Mouse (Mus musculus): ENCODE results near the gene Ltk.
"Not testable (repeated sequence)": the region's sequence is repeated elsewhere in the genome, so short reads cannot be mapped to it uniquely, and the experiment has no call there.

Ltk gene

GRCm38 (mm10) chr2:119758844-119759835 lies 1.1 kb downstream of the Ltk start:
- CTCF ChIA-PET: no interaction called here

- CTCF ChIA-PET: no interaction called here
Measured at GRCm38 (mm10) chr2:119758101-119758843, 2.0 kb downstream of the Ltk start.

GRCm38 (mm10) chr2:119757601-119758100 lies 2.6 kb downstream of the Ltk start:
- CTCF ChIA-PET: no interaction called here

GRCm38 (mm10) chr2:119749260-119749659 lies 11.0 kb downstream of the Ltk start:
- CTCF ChIA-PET: no interaction called here

DNA sequence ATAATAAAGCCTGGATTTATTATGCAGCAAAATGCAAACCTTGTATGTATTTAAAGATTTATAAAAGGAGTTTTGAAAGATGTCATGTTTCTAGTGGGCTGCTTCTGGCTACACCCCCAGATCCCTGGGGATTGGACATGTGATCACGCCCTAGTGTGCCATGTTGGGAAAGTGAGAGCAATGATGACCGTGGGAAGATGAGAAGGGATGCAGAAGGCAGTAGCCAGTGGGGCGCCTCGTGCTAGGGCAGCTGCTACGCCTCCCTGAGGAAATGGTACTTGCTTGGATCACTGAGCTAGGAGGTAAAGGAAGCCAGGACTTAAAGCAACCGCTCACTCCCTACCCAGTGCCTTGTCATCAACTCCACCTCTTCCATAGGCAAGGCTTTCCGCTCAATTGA lies 12.7 kb downstream of the Ltk start:
- CTCF ChIA-PET: no interaction called here

DNA sequence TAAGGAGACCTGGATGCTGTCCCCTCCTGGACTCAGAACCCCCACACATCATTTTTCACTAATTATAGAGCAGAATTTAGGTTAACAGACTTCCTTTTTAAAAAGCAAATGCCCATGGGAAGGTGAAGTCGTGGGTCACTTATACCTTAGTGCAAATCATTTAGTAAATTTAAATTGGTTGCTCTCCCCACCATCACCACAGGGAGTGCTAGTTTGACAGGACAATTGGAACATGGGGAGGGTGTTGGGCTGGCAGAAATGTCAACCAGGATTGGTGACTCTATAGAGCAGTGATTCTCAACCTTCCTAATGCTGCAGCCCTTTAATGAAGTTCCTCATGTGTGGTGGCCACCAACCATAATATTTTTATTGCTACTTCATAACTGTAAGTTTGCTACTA lies 14.9 kb downstream of the Ltk start:
- CTCF ChIA-PET: no interaction called here

DNA sequence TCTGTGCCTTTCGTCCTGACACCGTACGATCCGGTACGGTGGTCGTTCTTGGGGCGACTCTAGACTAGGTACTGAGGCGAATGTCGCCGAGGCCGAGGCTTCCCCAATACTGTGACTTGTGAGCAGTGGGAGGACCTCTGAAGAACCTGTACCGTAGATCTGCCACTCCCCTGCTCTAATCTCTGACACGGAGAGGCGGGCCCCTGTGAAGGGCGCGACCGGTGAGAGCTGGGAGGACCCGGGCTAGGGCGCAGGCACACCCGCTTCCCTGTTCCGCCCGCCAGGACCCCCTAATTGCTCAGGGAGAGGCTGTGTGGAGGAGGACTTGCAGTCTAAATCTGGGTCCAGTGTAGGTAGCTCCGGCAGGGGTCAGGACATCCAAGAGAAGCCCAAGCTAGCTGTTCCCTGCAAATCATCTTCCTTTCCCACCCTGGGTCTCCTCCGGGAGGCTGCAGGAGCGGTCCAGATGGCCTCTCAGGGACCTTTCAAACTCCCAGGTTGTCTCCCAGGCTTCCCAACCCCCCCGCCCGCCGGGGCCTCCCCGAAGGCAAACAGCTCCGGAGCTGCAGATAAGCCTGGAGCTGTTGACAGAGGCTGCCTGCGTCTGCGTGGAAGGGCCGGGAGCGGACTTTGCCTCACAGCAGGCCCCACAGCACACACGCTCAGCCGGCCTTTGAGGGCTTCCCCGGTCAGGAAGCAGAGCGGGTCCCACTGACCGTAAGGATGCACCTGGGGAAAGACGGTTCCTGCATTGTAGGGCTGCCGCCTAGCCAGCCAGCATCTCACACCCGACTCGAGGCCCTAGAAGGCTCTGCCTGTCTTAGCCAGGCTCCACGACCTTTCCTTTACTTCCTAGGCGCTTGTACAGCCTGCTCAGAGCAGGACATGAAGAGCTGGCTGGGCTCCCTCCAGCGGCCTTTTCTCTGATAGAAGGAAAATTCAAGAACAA lies 15.8 kb downstream of the Ltk start:
- CTCF ChIA-PET: interaction anchor here (0.6 kb wide), 1 partner anchor 228 kb away, joined by 5 read pairs; no protein-coding TSS in a partner anchor

DNA sequence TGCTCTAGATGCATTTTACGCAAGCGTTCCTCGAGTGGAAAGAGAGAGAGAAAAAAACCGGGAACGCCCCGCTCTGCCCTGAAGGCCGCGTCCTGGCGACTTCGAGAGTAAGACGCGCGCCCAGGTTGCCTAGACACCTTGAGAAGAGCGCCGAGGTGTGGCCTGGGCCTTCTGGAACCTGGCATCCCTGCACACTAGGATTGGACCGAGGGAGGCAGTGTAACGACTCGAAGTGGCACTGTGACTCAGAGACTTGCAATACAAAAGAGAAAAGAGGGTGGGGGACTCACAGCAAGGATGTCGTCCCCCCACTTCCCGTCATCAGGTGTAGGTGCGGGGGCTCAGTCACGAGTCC lies 16.4 kb downstream of the Ltk start:
- CTCF ChIA-PET: interaction anchor here (0.6 kb wide), 1 partner anchor 332 kb away, joined by 3 read pairs; no protein-coding TSS in a partner anchor

DNA sequence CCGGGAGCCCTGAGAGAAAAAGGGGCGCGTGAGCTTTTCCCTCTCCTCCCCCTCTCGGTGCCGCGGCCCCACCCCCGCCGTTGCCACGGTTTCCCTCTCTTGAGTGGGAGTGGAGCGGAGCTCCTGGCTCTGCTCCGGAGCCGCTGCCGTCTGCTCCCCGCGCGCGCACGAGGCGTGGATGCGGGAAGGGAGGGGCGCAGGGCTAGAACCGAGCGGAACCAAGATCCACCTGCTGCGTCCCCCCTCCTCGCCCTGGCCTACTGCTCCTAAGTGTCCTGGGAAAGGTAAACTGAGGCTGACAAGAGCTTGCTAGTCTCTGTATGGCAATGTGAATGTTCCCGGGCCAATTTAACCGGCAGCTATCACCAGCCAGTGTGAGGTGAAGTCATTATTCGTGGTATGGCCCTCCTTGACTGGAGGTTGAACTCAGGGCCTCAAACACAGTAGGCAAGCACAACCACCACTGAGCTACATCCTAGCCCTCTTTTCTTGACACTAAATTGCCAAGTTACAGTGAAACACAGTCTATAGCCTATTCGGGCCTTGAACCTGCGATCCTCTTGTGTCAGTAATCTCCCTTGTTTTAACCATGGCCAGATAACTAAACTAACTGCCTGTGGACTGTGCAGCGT lies 16.9 kb downstream of the Ltk start:
- CTCF ChIA-PET: interaction anchor here (0.6 kb wide), 1 partner anchor 333 kb away, joined by 3 read pairs; no protein-coding TSS in a partner anchor

- CTCF ChIA-PET: no interaction called here
Measured at GRCm38 (mm10) chr2:119742461-119743175, 17.6 kb downstream of the Ltk start.

DNA sequence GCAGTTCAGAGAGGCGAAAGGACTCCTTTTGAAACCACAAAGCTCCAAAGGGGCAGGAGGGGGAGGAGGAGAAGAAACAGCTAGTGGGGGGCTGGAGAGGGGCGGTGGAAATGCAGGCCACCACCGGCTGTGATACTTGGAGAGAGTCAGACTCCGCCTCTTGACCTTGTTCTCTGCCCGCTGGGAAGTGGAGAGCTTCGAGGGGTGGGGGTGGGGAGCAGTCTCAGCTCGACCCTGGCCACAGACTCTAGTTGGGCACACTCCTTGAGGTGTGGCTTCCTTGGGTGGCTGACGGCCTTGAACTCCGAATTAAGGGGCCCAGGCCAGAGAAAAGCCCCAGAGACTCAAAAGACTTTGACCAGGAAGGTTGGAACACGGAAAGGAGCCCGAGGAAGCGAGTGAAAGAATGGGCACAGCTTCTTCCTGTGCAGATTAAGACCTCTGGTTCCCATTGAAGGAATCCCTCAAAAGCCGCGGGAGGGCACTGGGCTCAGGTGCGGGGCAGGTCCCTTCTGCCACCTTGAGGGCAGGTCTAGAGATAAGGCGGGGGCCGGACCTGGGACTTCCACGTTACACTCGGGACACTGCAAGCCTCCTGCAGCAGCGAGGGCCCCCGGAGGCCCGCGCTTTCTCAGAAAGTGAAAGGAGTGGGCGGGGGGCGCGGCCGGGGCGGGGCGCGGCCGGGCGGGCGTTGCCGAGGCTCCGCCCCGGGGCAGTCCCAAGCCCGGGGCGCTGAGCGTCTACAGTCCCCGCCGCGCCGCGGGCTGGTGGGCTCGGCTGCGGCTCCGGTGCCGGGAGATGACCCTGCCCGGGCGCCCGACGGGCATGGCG lies 18.4 kb downstream of the Ltk start, which contains the start of gene Itpka:
Gene Itpka (plus strand): TSS at position 757 of the 831 bp plus-strand sequence.
- CTCF ChIA-PET: no interaction called here

DNA sequence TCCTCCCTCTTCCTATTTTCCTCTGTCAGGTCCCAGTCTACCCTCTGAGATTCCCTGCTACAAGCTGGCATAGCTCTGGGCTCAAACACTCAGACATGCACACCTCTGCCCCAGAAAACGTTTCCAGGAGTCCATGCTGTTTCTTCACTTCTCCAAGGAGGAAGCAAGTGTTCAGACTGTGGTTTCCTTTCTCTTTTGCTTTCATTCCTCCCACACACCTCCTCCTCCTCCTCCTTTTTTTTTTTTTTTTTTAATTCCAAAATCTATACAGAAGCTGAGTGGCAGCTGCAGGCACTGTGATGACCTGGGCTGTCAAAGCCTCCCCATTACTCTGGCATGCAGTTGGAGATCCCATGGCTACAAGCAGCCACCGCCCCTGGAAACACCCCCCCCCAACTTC lies 19.7 kb downstream of the Ltk start:
- CTCF ChIA-PET: no interaction called here

- CTCF ChIA-PET: no interaction called here
Measured at GRCm38 (mm10) chr2:119737124-119737523, 23.1 kb downstream of the Ltk start.

GRCm38 (mm10) chr2:119730735-119731134 lies 29.5 kb downstream of the Ltk start:
- CTCF ChIA-PET: no interaction called here

- CTCF ChIA-PET: no interaction called here
Measured at GRCm38 (mm10) chr2:119727762-119728416, 32.3 kb downstream of the Ltk start.

GRCm38 (mm10) chr2:119721070-119721469 lies 39.2 kb downstream of the Ltk start:
- CTCF ChIA-PET: interaction anchor here (0.5 kb wide), 1 partner anchor 16 kb away, joined by 3 read pairs; no protein-coding TSS in a partner anchor

DNA sequence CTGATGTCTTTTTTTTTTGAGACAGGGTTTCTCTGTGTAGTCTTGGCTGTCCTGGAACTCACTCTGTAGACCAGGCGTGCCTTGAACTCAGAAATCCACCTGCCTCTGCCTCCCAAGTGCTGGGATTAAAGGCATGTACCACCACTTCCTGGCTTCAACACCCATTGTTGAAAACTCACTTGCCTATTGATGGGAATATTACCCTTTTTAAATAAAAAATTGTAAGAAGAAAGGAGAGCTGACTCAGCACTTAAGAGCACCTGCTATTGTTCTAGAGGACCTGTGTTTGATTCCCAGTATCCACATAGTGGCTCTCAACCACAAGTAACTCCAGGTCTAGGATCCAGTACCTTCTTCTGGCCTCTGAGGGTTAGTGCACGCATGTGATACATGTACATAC lies 44.4 kb downstream of the Ltk start:
- CTCF ChIA-PET: not testable (repeated sequence)

GRCm38 (mm10) chr2:119710011-119710410 lies 50.2 kb downstream of the Ltk start:
- CTCF ChIA-PET: no interaction called here

- CTCF ChIA-PET: no interaction called here
Measured at GRCm38 (mm10) chr2:119707676-119708075, 52.6 kb downstream of the Ltk start.

Measured in spleen, embryonic (tissue).